Mouse (Mus musculus) C2C12 (cell line): ENCODE measurements around the gene Saxo1.

Experiments used
- CEBPB ChIP-seq: IDR thresholded peaks from one replicate; pipeline ENCODE4 v1.6.1; 2011; ENCODE audit warnings: low read depth, mild to moderate bottlenecking, control low read depth, moderate library complexity
- CTCF ChIP-seq: IDR thresholded peaks from one replicate; pipeline ENCODE4 v1.5.1; 2011; ENCODE audit not compliant: control insufficient read depth, insufficient read depth, insufficient read length
- MAX ChIP-seq: IDR thresholded peaks from one replicate; pipeline ENCODE4 v1.6.1; 2011; ENCODE audit warnings: mild to moderate bottlenecking, control low read depth
- MYOD1 ChIP-seq: IDR thresholded peaks from one replicate; pipeline ENCODE4 v1.6.1; 2011; ENCODE audit warnings: low read depth; ENCODE audit not compliant: control insufficient read depth, insufficient read length
- USF1 ChIP-seq: IDR thresholded peaks from one replicate; pipeline ENCODE4 v1.6.1; 2011; ENCODE audit warnings: low read depth, mild to moderate bottlenecking, control low read depth, moderate library complexity

DNA sequence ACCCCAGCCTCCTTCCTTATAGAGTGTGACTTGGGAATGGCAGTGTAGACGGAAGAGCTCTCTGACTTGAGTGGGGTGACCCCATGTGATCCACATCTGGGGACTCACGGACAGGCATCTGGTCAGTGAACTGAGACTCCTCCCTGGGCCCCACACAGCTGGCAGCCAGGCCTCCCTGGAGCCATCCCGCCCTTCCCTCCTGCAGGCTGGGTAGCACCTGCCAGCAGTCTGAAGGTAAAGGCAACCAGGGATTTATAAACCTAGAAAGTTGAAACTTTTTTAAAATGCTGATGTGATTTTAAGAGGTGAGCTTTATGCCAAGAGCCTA lies 151.0 kb downstream of the Saxo1 start:
- TF ChIP-seq CTCF = no peak
- no peak for TF ChIP-seq MAX
- TF ChIP-seq MYOD1 = no peak
- no peak for TF ChIP-seq USF1
- TF ChIP-seq CEBPB = no peak
